Mouse (Mus musculus): ENCODE results near the gene Sptb. TPM values are rescaled to one million over a fixed set of nuclear protein-coding genes. Genes with fewer than 3 reads are reported as not detected.

Gene Sptb
- polyA plus RNA-seq, 1 experiment from 2014 or later = 2.5 TPM

- Histone ChIP-seq H3K4me2 (no peak overlapping the region), H3K9ac (no peak overlapping the region)
- ATAC-seq (ENCODE audit: low FRiP score) = 0 out of 2 replicates have a peak, but pooled peaks have one; percentile 28
Measured at GRCm38 (mm10) chr12:76695773-76696172, 14.6 kb downstream of the Sptb start.

GRCm38 (mm10) chr12:76694801-76695505 is 15.4 kb downstream of the Sptb start:
- Histone ChIP-seq H3K36me3 (no peaks in the 10 kb centered on the region), H3K4me3 (peak overlapping the region; percentile 25), H3K27ac (peak overlapping the region; percentile 55; the same call in 1 of the 2 replicates), H3K9me3 (no peaks in the 10 kb centered on the region), H3K4me1 (replicated peaks) (peaks cover 14% of the 10 kb centered on the region), H3K9ac (peak overlapping the region; percentile 63; the same call in 1 of the 2 replicates), H3K27me3 (0 out of 2 replicates have a peak, but pooled peaks cover 3% of the 10 kb centered on the region), H3K4me2 (peak overlapping the region; percentile 62)
- 3% methylated on average over 17 of the region's 17 CpGs for WGBS
- peak; percentile 72 for ATAC-seq (ENCODE audit: low FRiP score)

More at GRCm38 (mm10) chr12:76695773-76696172, 14.6 kb downstream of the Sptb start:
- Histone ChIP-seq H3K36me3 (no peaks in the 10 kb centered on the region), H3K27ac (no peak overlapping the region), H3K9me3 (no peaks in the 10 kb centered on the region), H3K4me3 (no peak overlapping the region), H3K27me3 (0 out of 2 replicates have a peak, but pooled peaks cover 3% of the 10 kb centered on the region), H3K4me1 (replicated peaks) (peaks cover 14% of the 10 kb centered on the region)
- WGBS = 63% methylated on average over 5 of the region's 5 CpGs

- H3K27me3 ChIP-seq = no peaks in the 10 kb centered on the region
- H3K4me3 ChIP-seq = no peak overlapping the region
- H3K4me2 ChIP-seq = no peak overlapping the region
- no peak overlapping the region for H3K27ac ChIP-seq
- no peaks in the 10 kb centered on the region for H3K36me3 ChIP-seq
- 0 out of 2 replicates have a peak, but pooled peaks cover 6% of the 10 kb centered on the region for H3K4me1 ChIP-seq (replicated peaks)
- H3K9me3 ChIP-seq = no peaks in the 10 kb centered on the region
- 83% methylated on average over 10 of the region's 10 CpGs for WGBS
- no peak overlapping the region for H3K9ac ChIP-seq
- no peak for ATAC-seq (ENCODE audit: low FRiP score)
Measured at GRCm38 (mm10) chr12:76687498-76688200, 22.7 kb downstream of the Sptb start.

GRCm38 (mm10) chr12:76685647-76686046 is 24.7 kb downstream of the Sptb start:
- Histone ChIP-seq H3K9me3 (no peaks in the 10 kb centered on the region), H3K9ac (no peak overlapping the region), H3K4me3 (no peak overlapping the region), H3K27ac (no peak overlapping the region), H3K4me2 (no peak overlapping the region), H3K4me1 (replicated peaks) (0 out of 2 replicates have a peak, but pooled peaks cover 6% of the 10 kb centered on the region), H3K36me3 (no peaks in the 10 kb centered on the region), H3K27me3 (no peaks in the 10 kb centered on the region)
- no peak for ATAC-seq (ENCODE audit: low FRiP score)
- WGBS = 98% methylated on average over 3 of the region's 3 CpGs

GRCm38 (mm10) chr12:76684493-76684892 is 25.9 kb downstream of the Sptb start:
- no peaks in the 10 kb centered on the region for H3K27me3 ChIP-seq
- no peak overlapping the region for H3K4me2 ChIP-seq
- no peaks in the 10 kb centered on the region for H3K9me3 ChIP-seq
- 67% methylated on average over 6 of the region's 6 CpGs for WGBS
- no peak overlapping the region for H3K27ac ChIP-seq
- H3K9ac ChIP-seq = no peak overlapping the region
- H3K4me3 ChIP-seq = no peak overlapping the region
- 0 out of 2 replicates have a peak, but pooled peaks cover 6% of the 10 kb centered on the region for H3K4me1 ChIP-seq (replicated peaks)
- no peaks in the 10 kb centered on the region for H3K36me3 ChIP-seq
- no peak for ATAC-seq (ENCODE audit: low FRiP score)

- Histone ChIP-seq H3K27ac (no peak overlapping the region), H3K4me3 (no peak overlapping the region), H3K4me1 (replicated peaks) (0 out of 2 replicates have a peak, but pooled peaks cover 9% of the 10 kb centered on the region), H3K4me2 (no peak overlapping the region), H3K9ac (no peak overlapping the region), H3K9me3 (no peaks in the 10 kb centered on the region), H3K27me3 (no peaks in the 10 kb centered on the region), H3K36me3 (no peaks in the 10 kb centered on the region)
- no peak for ATAC-seq (ENCODE audit: low FRiP score)
Measured at GRCm38 (mm10) chr12:76681937-76682336, 28.4 kb downstream of the Sptb start.

- 62% methylated on average over 7 of the region's 7 CpGs for WGBS
- no peak for ATAC-seq (ENCODE audit: low FRiP score)
- 0 out of 2 replicates have a peak, but pooled peaks cover 4% of the 10 kb centered on the region for H3K4me1 ChIP-seq (replicated peaks)
- no peak overlapping the region for H3K4me3 ChIP-seq
- no peaks in the 10 kb centered on the region for H3K9me3 ChIP-seq
- H3K27ac ChIP-seq = no peak overlapping the region
- H3K9ac ChIP-seq = no peak overlapping the region
- H3K36me3 ChIP-seq = no peaks in the 10 kb centered on the region
- H3K27me3 ChIP-seq = no peaks in the 10 kb centered on the region
- no peak overlapping the region for H3K4me2 ChIP-seq
Measured at GRCm38 (mm10) chr12:76677068-76677467, 33.3 kb downstream of the Sptb start.

GRCm38 (mm10) chr12:76676477-76676876 is 33.9 kb downstream of the Sptb start:
- Histone ChIP-seq H3K4me2 (no peak overlapping the region), H3K4me3 (no peak overlapping the region), H3K27me3 (no peaks in the 10 kb centered on the region), H3K9me3 (no peaks in the 10 kb centered on the region), H3K9ac (no peak overlapping the region), H3K36me3 (no peaks in the 10 kb centered on the region), H3K27ac (no peak overlapping the region), H3K4me1 (replicated peaks) (0 out of 2 replicates have a peak, but pooled peaks cover 4% of the 10 kb centered on the region)
- 82% methylated on average over 22 of the region's 22 CpGs for WGBS
- peak; percentile 43; the same call in 1 of the 2 replicates for ATAC-seq (ENCODE audit: low FRiP score)

GRCm38 (mm10) chr12:76675364-76675763 is 35.0 kb downstream of the Sptb start:
- H3K4me3 ChIP-seq = no peak overlapping the region
- H3K9ac ChIP-seq = no peak overlapping the region
- H3K9me3 ChIP-seq = no peaks in the 10 kb centered on the region
- no peak overlapping the region for H3K27ac ChIP-seq
- 52% methylated on average over 5 of the region's 5 CpGs for WGBS
- no peaks in the 10 kb centered on the region for H3K36me3 ChIP-seq
- ATAC-seq (ENCODE audit: low FRiP score) = no peak
- H3K4me1 ChIP-seq (replicated peaks) = peaks cover 5% of the 10 kb centered on the region; the same call in 1 of the 2 replicates
- H3K4me2 ChIP-seq = no peak overlapping the region
- H3K27me3 ChIP-seq = no peaks in the 10 kb centered on the region

- no peaks in the 10 kb centered on the region for H3K27me3 ChIP-seq
- no peaks in the 10 kb centered on the region for H3K36me3 ChIP-seq
- H3K9me3 ChIP-seq = no peaks in the 10 kb centered on the region
- H3K9ac ChIP-seq = no peak overlapping the region
- H3K4me2 ChIP-seq = no peak overlapping the region
- peaks cover 9% of the 10 kb centered on the region; the same call in 1 of the 2 replicates for H3K4me1 ChIP-seq (replicated peaks)
- no peak overlapping the region for H3K4me3 ChIP-seq
- no peak overlapping the region for H3K27ac ChIP-seq
- 81% methylated on average over 12 of the region's 12 CpGs for WGBS
- no peak for ATAC-seq (ENCODE audit: low FRiP score)
Measured at GRCm38 (mm10) chr12:76673794-76674222, 36.5 kb downstream of the Sptb start.

GRCm38 (mm10) chr12:76672008-76672407 is 38.3 kb downstream of the Sptb start:
- Histone ChIP-seq H3K9ac (no peak overlapping the region), H3K4me2 (no peak overlapping the region), H3K27ac (no peak overlapping the region), H3K36me3 (no peaks in the 10 kb centered on the region), H3K4me1 (replicated peaks) (peaks cover 7% of the 10 kb centered on the region; the same call in 1 of the 2 replicates), H3K4me3 (no peak overlapping the region), H3K9me3 (no peaks in the 10 kb centered on the region), H3K27me3 (no peaks in the 10 kb centered on the region)
- no peak for ATAC-seq (ENCODE audit: low FRiP score)
- WGBS = 88% methylated on average over 8 of the region's 8 CpGs

- Histone ChIP-seq H3K27ac (no peak overlapping the region), H3K4me2 (no peak overlapping the region), H3K9me3 (no peaks in the 10 kb centered on the region), H3K9ac (no peak overlapping the region), H3K4me1 (replicated peaks) (peaks cover 5% of the 10 kb centered on the region; the same call in 1 of the 2 replicates), H3K27me3 (no peaks in the 10 kb centered on the region), H3K36me3 (no peaks in the 10 kb centered on the region), H3K4me3 (no peak overlapping the region)
- WGBS = 81% methylated on average over 13 of the region's 13 CpGs
- ATAC-seq (ENCODE audit: low FRiP score) = no peak
Measured at GRCm38 (mm10) chr12:76670533-76671086, 39.7 kb downstream of the Sptb start.
